Mouse (Mus musculus): ENCODE results near the gene Gtpbp10. TPM values are rescaled to one million over a fixed set of nuclear protein-coding genes. Genes with fewer than 3 reads are reported as not detected.

The Gtpbp10 gene
- polyA plus RNA-seq, 1 experiment from 2014 or later, result 29.6 TPM

- peak within 1 kb of the TSS; percentile 72 for H3K9ac ChIP-seq (ENCODE audit: low read depth, low read length)
- H3K4me3 ChIP-seq (replicated peaks; ENCODE audit: low read depth, low read length), result peak within 1 kb of the TSS; percentile 86
- TF ChIP-seq CTCF (IDR thresholded peaks at IDR 0.05; ENCODE audit: low read depth), result no peak
- no peaks in the 10 kb centered on the region for H3K4me1 ChIP-seq (replicated peaks; ENCODE audit: insufficient read depth, low read length)
- peak within 1 kb of the TSS; percentile 83 for H3K4me2 ChIP-seq (ENCODE audit: low read length)
- DNase-seq (ENCODE audit: low spot score) (peak; percentile 98), ATAC-seq (replicated peaks; ENCODE audit: low FRiP score, low read depth) (peak; percentile 97)
- H3K36me3 ChIP-seq (ENCODE audit: insufficient read depth, low read length), result peaks cover 3% of the 10 kb centered on the region; the same call in 1 of the 2 replicates
- H3K27ac ChIP-seq, result peak within 1 kb of the TSS; percentile 88
- H3K27me3 ChIP-seq (ENCODE audit: insufficient read depth, low read length), result no peaks in the 10 kb centered on the region
- WGBS, result under 1% methylated on average over 78 of the region's 79 CpGs
- H3K9me3 ChIP-seq (replicated peaks; ENCODE audit: low read length), result no peaks in the 10 kb centered on the region
Observed at GRCm38 (mm10) chr5:5514196-5515076, 44.9 kb downstream of the Gtpbp10 start, which contains the start of gene Cldn12. TSS of gene Cldn12 (minus strand) at chr5:5514958.

- Histone ChIP-seq H3K27ac (no peak overlapping the region), H3K9me3 (replicated peaks; ENCODE audit: low read length) (no peaks in the 10 kb centered on the region), H3K4me2 (ENCODE audit: low read length) (no peak overlapping the region), H3K4me1 (replicated peaks; ENCODE audit: insufficient read depth, low read length) (no peaks in the 10 kb centered on the region), H3K4me3 (replicated peaks; ENCODE audit: low read depth, low read length) (no peak overlapping the region), H3K9ac (ENCODE audit: low read depth, low read length) (no peak overlapping the region), H3K36me3 (ENCODE audit: insufficient read depth, low read length) (peaks cover 7% of the 10 kb centered on the region; the same call in 1 of the 2 replicates), H3K27me3 (ENCODE audit: insufficient read depth, low read length) (no peaks in the 10 kb centered on the region)
- no peak for ATAC-seq (replicated peaks; ENCODE audit: low FRiP score, low read depth)
- 89% methylated on average over 3 of the region's 3 CpGs for WGBS
- no peak for TF ChIP-seq CTCF (IDR thresholded peaks at IDR 0.05; ENCODE audit: low read depth)
- DNase-seq (ENCODE audit: low spot score), result no peak
Observed at GRCm38 (mm10) chr5:5511401-5511800, 47.9 kb downstream of the Gtpbp10 start.

GRCm38 (mm10) chr5:5510989-5511388, 48.3 kb downstream of the Gtpbp10 start:
- no peak overlapping the region for H3K4me2 ChIP-seq (ENCODE audit: low read length)
- WGBS, result 89% methylated on average over 5 of the region's 5 CpGs
- no peaks in the 10 kb centered on the region for H3K9me3 ChIP-seq (replicated peaks; ENCODE audit: low read length)
- no peak overlapping the region for H3K4me3 ChIP-seq (replicated peaks; ENCODE audit: low read depth, low read length)
- H3K36me3 ChIP-seq (ENCODE audit: insufficient read depth, low read length), result peaks cover 7% of the 10 kb centered on the region; the same call in 1 of the 2 replicates
- H3K27ac ChIP-seq, result no peak overlapping the region
- H3K4me1 ChIP-seq (replicated peaks; ENCODE audit: insufficient read depth, low read length), result no peaks in the 10 kb centered on the region
- DNase-seq (ENCODE audit: low spot score) (no peak), ATAC-seq (replicated peaks; ENCODE audit: low FRiP score, low read depth) (no peak)
- no peak overlapping the region for H3K9ac ChIP-seq (ENCODE audit: low read depth, low read length)
- TF ChIP-seq CTCF (IDR thresholded peaks at IDR 0.05; ENCODE audit: low read depth), result no peak
- H3K27me3 ChIP-seq (ENCODE audit: insufficient read depth, low read length), result no peaks in the 10 kb centered on the region

- Histone ChIP-seq H3K9ac (ENCODE audit: low read depth, low read length) (no peak overlapping the region), H3K4me3 (replicated peaks; ENCODE audit: low read depth, low read length) (no peak overlapping the region), H3K36me3 (ENCODE audit: insufficient read depth, low read length) (peaks cover 7% of the 10 kb centered on the region; the same call in 1 of the 2 replicates), H3K9me3 (replicated peaks; ENCODE audit: low read length) (no peaks in the 10 kb centered on the region), H3K27ac (no peak overlapping the region), H3K4me2 (ENCODE audit: low read length) (no peak overlapping the region), H3K27me3 (ENCODE audit: insufficient read depth, low read length) (no peaks in the 10 kb centered on the region), H3K4me1 (replicated peaks; ENCODE audit: insufficient read depth, low read length) (no peaks in the 10 kb centered on the region)
- ATAC-seq (replicated peaks; ENCODE audit: low FRiP score, low read depth) (no peak), DNase-seq (ENCODE audit: low spot score) (no peak)
- no peak for TF ChIP-seq CTCF (IDR thresholded peaks at IDR 0.05; ENCODE audit: low read depth)
- WGBS, result 68% methylated on average over 10 of the region's 10 CpGs
Observed at GRCm38 (mm10) chr5:5510304-5510887, 48.9 kb downstream of the Gtpbp10 start.

- no peak for ATAC-seq (replicated peaks; ENCODE audit: low FRiP score, low read depth)
- WGBS, result 90% methylated on average over 10 of the region's 10 CpGs
Observed at GRCm38 (mm10) chr5:5508231-5508630, 51.1 kb downstream of the Gtpbp10 start.

GRCm38 (mm10) chr5:5507701-5508225, 51.6 kb downstream of the Gtpbp10 start:
- ATAC-seq (replicated peaks; ENCODE audit: low FRiP score, low read depth) (peak; percentile 78), DNase-seq (ENCODE audit: low spot score) (peak; percentile 64)
- Histone ChIP-seq H3K4me1 (replicated peaks; ENCODE audit: insufficient read depth, low read length) (no peaks in the 10 kb centered on the region), H3K27ac (no peak overlapping the region), H3K9ac (ENCODE audit: low read depth, low read length) (no peak overlapping the region), H3K9me3 (replicated peaks; ENCODE audit: low read length) (no peaks in the 10 kb centered on the region), H3K4me2 (ENCODE audit: low read length) (no peak overlapping the region), H3K4me3 (replicated peaks; ENCODE audit: low read depth, low read length) (no peak overlapping the region), H3K27me3 (ENCODE audit: insufficient read depth, low read length) (no peaks in the 10 kb centered on the region), H3K36me3 (ENCODE audit: insufficient read depth, low read length) (peaks cover 7% of the 10 kb centered on the region; the same call in 1 of the 2 replicates)
- WGBS, result 59% methylated on average over 20 of the region's 20 CpGs
- TF ChIP-seq CTCF (IDR thresholded peaks at IDR 0.05; ENCODE audit: low read depth), result peak; percentile 83

More at GRCm38 (mm10) chr5:5508231-5508630, 51.1 kb downstream of the Gtpbp10 start:
- H3K9me3 ChIP-seq (replicated peaks; ENCODE audit: low read length), result no peaks in the 10 kb centered on the region
- DNase-seq (ENCODE audit: low spot score), result no peak
- H3K4me3 ChIP-seq (replicated peaks; ENCODE audit: low read depth, low read length), result no peak overlapping the region
- no peak overlapping the region for H3K27ac ChIP-seq
- H3K9ac ChIP-seq (ENCODE audit: low read depth, low read length), result no peak overlapping the region
- H3K4me1 ChIP-seq (replicated peaks; ENCODE audit: insufficient read depth, low read length), result no peaks in the 10 kb centered on the region
- H3K4me2 ChIP-seq (ENCODE audit: low read length), result no peak overlapping the region
- no peaks in the 10 kb centered on the region for H3K27me3 ChIP-seq (ENCODE audit: insufficient read depth, low read length)
- peaks cover 7% of the 10 kb centered on the region; the same call in 1 of the 2 replicates for H3K36me3 ChIP-seq (ENCODE audit: insufficient read depth, low read length)
- TF ChIP-seq CTCF (IDR thresholded peaks at IDR 0.05; ENCODE audit: low read depth), result no peak
